Mouse (Mus musculus): Measurements from ENCODE around the gene Uchl5. TPM values are rescaled to one million over a fixed set of nuclear protein-coding genes. Genes with fewer than 3 reads are reported as not detected.

Gene Uchl5
- polyA plus RNA-seq, 1 experiment from 2014 or later, result 81.0 TPM

DNA sequence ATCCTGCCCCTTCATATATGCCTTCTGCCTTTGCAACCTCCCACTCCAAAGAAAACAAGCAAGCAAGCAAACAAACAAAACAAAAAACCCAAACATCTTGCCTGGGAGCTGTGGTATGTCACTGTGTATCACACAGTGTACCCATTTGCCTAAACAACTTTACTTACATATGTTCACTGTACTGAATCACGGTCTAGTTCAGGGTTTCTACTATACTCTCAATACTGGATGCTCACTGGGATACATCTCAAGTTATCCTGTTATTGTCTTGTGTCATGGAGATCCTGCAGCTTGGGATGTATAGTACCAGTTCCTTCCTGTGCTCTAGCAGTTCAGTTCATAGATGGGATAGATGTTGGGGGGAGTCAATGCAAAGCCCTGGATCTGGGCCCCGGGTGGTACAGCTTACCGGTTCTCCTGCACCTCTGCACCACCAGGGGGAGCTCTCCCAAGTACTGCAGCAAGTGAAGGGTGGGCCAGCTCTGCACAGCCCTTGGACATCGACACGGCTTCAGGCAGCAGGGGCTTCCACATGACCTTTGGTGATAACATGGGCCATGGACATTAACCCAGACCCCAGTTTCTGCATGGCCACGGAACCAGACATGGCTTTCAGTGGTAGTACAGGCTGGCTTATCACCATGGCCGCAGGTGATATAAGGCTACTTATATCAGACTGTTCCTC, 36.7 kb downstream of the Uchl5 start:
- H3K4me3 ChIP-seq, result no peak overlapping the region
- no peaks in the 10 kb centered on the region for H3K36me3 ChIP-seq
- ATAC-seq (ENCODE audit: insufficient number of reproducible peaks, insufficient read depth, low FRiP score, low TSS enrichment), result peak; percentile 84
- WGBS, result 42% methylated on average over 7 of the region's 7 CpGs
- no peak overlapping the region for H3K4me2 ChIP-seq (replicated peaks)
- no peak overlapping the region for H3K27ac ChIP-seq
- H3K27me3 ChIP-seq, result no peaks in the 10 kb centered on the region
- H3K4me1 ChIP-seq, result no peaks in the 10 kb centered on the region
- no peaks in the 10 kb centered on the region for H3K9me3 ChIP-seq
- no peak overlapping the region for H3K9ac ChIP-seq

DNA sequence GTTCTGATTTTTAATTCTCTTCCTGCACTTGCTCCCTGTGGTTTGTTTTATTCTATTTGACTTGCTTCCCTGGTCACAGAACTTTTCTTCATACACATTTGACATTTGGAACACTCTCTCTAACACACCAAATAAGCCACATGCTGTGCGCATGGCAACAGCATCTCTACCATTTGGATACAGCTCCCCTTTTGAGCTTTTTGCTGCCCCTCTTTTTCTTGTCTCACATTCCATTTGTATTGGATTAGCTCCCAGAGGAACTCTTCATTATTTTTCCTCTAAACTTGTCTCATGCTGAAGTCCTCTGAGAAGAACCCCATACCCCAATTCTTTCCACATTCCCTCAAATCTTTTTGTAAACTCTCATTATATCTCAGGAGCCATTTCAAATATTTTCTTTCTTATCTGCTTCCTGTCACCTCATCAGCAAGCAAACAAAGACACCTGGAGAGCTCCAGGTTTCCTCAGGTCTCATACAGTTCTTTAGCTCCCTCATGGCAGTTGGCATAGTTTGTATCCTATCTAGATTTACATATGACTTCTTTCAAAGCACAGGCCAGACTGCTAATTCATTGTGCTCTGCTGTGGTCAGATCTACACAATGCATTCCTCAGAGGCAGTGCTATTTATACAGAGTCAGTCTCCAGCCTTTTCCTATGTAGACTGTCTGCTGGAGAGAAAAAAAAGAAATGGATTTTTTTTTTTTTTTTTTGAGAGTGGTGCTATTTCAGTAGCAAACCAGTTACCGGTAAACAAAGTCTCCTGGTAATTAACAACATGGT, 43.2 kb downstream of the Uchl5 start:
- 83% methylated on average over 2 of the region's 2 CpGs for WGBS
- no peak overlapping the region for H3K27ac ChIP-seq
- no peak overlapping the region for H3K4me2 ChIP-seq (replicated peaks)
- no peaks in the 10 kb centered on the region for H3K9me3 ChIP-seq
- ATAC-seq (ENCODE audit: insufficient number of reproducible peaks, insufficient read depth, low FRiP score, low TSS enrichment), result no peak
- no peaks in the 10 kb centered on the region for H3K36me3 ChIP-seq
- H3K4me3 ChIP-seq, result no peak overlapping the region
- H3K4me1 ChIP-seq, result no peaks in the 10 kb centered on the region
- H3K27me3 ChIP-seq, result no peaks in the 10 kb centered on the region
- no peak overlapping the region for H3K9ac ChIP-seq

DNA sequence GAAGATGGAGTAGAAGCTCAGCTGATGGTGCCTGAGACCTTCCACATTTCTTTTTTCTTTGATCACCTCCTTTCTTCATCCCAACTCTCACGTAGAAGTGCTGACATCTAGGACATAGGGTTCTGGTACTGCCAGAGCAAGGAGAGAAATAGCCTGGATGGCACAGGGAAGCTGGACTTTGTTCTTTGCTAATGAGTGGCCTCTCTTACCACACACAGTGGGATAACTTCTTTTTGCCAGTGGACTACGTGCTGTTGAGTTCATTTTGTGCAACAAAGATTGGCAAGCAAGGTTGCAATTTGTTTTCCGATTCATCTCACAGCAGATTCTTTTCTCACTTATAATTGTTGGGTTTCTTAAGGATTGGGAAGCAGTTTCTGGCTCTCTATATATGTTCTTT, 45.6 kb downstream of the Uchl5 start:
- ATAC-seq (ENCODE audit: insufficient number of reproducible peaks, insufficient read depth, low FRiP score, low TSS enrichment), result no peak
- WGBS, result 87% methylated on average over 3 of the region's 3 CpGs
- no peak overlapping the region for H3K4me3 ChIP-seq
- H3K27ac ChIP-seq, result no peak overlapping the region
- H3K9ac ChIP-seq, result no peak overlapping the region
- no peak overlapping the region for H3K4me2 ChIP-seq (replicated peaks)
- no peaks in the 10 kb centered on the region for H3K36me3 ChIP-seq
- H3K27me3 ChIP-seq, result no peaks in the 10 kb centered on the region
- no peaks in the 10 kb centered on the region for H3K9me3 ChIP-seq
- no peaks in the 10 kb centered on the region for H3K4me1 ChIP-seq

DNA sequence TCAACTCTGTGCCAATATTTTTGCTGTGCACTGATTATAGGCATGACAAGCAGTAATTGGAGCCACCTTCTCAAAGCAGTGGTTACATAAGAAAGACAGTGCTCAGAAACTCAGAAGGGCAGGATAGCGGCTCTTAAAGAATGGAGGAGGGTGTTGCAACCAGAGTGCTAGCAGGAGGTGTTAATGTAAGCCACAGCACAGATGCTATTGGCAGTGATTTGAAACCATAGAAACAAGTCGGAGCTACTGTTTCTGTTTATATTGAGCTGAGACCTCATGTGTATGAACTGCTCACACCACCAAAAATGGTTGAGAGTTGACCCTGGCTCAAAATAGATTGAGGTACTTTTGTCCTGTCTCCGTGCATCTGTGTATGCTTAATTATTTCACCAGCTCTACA, 53.6 kb downstream of the Uchl5 start:
- H3K9me3 ChIP-seq, result no peaks in the 10 kb centered on the region
- H3K27me3 ChIP-seq, result no peaks in the 10 kb centered on the region
- 67% methylated on average over 3 of the region's 3 CpGs for WGBS
- H3K4me1 ChIP-seq, result no peaks in the 10 kb centered on the region
- no peak for ATAC-seq (ENCODE audit: insufficient number of reproducible peaks, insufficient read depth, low FRiP score, low TSS enrichment)
- H3K9ac ChIP-seq, result no peak overlapping the region
- no peak overlapping the region for H3K27ac ChIP-seq
- no peaks in the 10 kb centered on the region for H3K36me3 ChIP-seq
- H3K4me2 ChIP-seq (replicated peaks), result no peak overlapping the region
- H3K4me3 ChIP-seq, result no peak overlapping the region

DNA sequence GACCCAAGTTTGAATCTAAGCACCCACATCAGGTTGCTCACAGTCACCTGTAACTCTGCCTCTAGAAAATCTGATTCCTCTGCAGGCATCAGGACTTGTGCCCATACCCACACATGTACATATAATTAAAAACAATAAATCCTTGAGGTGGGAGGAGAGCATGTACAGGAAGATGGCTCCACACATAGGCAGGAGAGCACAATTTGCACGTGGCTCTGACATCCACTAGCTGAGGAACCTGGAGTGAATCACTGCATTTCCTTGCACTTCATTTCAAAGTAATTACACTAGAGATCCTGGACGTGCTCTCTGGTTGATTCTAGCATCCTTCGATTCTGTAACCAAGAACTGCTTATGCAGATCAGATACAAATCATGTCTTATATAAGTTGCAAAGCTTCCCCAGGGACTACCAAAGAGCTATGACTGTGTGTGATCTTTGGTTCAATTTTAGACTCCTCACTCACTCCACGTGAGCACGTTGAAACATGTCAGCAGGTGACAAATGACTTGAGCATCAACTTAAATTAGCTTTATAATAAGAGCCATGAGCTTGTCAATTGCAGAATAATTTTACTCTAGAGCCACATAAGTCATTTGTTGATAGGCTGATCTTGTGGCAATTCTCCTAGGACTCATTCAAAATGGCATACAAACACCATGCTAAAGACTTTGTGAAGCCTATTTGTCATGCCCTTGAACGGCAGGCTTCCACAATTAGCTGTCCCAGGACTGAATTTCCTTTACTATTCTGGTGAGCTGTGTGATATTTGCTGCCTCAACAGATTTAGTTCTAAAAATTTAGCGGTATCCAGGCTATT, 59.5 kb downstream of the Uchl5 start:
- WGBS, result 57% methylated on average over 7 of the region's 7 CpGs

DNA sequence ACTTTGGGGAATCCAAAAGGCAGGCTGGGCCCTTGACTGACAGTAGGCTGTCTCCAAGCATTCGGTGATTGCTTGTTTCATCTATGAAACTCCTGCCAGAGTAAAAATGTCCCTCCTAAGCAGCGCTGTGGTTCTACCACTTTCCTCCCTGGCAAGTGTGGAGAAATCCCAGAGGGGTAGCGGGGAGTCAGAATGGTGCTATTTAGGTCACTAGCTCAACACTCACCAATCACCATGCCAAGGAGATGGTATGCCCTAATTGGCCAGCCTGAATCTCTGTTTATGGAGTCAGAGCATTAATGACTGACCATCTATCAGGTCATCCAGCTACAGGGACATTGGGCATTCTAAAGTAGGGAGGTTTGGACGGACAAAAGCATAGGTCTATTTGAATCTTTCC, 60.6 kb downstream of the Uchl5 start:
- H3K4me2 ChIP-seq (replicated peaks), result no peak overlapping the region
- no peaks in the 10 kb centered on the region for H3K4me1 ChIP-seq
- H3K9me3 ChIP-seq, result no peaks in the 10 kb centered on the region
- WGBS, result 91% methylated on average over 4 of the region's 4 CpGs
- H3K9ac ChIP-seq, result no peak overlapping the region
- H3K36me3 ChIP-seq, result no peaks in the 10 kb centered on the region
- no peak overlapping the region for H3K27ac ChIP-seq
- no peak for ATAC-seq (ENCODE audit: insufficient number of reproducible peaks, insufficient read depth, low FRiP score, low TSS enrichment)
- H3K27me3 ChIP-seq, result no peaks in the 10 kb centered on the region
- no peak overlapping the region for H3K4me3 ChIP-seq

More for the DNA sequence above, 59.5 kb downstream of the Uchl5 start:
- no peaks in the 10 kb centered on the region for H3K36me3 ChIP-seq
- H3K4me3 ChIP-seq, result no peak overlapping the region
- no peaks in the 10 kb centered on the region for H3K4me1 ChIP-seq
- ATAC-seq (ENCODE audit: insufficient number of reproducible peaks, insufficient read depth, low FRiP score, low TSS enrichment), result no peak
- no peaks in the 10 kb centered on the region for H3K9me3 ChIP-seq
- no peaks in the 10 kb centered on the region for H3K27me3 ChIP-seq
- no peak overlapping the region for H3K27ac ChIP-seq
- H3K4me2 ChIP-seq (replicated peaks), result no peak overlapping the region
- H3K9ac ChIP-seq, result no peak overlapping the region

DNA sequence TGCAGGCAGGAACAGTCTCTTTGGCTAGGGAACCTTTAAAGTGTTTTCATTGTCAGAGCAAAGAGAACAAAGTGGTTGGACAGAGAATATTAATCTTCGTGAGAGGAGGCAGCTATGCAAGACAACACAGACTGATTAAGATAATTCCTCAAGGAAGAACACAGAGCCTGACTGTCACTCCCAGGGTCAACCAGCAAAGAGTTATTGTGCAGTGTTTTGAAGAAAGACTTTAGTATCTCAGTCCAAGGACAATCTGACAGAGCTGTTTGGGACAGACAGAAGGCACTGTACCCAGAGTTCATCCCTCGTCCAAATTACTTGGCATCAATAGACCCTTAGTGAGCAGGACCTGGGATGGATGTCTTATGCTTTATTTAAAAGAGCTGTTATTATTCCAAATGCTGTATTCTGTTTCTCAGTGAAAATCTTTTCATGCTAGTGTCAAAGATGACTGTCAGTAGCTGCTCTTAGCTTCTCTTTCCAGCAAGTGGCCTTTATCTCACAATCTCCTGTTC, 61.9 kb downstream of the Uchl5 start:
- no peak overlapping the region for H3K4me2 ChIP-seq (replicated peaks)
- no peak overlapping the region for H3K4me3 ChIP-seq
- H3K9me3 ChIP-seq, result no peaks in the 10 kb centered on the region
- H3K36me3 ChIP-seq, result no peaks in the 10 kb centered on the region
- WGBS, result 70% methylated on average over 2 of the region's 2 CpGs
- ATAC-seq (ENCODE audit: insufficient number of reproducible peaks, insufficient read depth, low FRiP score, low TSS enrichment), result no peak
- H3K4me1 ChIP-seq, result no peaks in the 10 kb centered on the region
- H3K9ac ChIP-seq, result no peak overlapping the region
- H3K27me3 ChIP-seq, result no peaks in the 10 kb centered on the region
- no peak overlapping the region for H3K27ac ChIP-seq

DNA sequence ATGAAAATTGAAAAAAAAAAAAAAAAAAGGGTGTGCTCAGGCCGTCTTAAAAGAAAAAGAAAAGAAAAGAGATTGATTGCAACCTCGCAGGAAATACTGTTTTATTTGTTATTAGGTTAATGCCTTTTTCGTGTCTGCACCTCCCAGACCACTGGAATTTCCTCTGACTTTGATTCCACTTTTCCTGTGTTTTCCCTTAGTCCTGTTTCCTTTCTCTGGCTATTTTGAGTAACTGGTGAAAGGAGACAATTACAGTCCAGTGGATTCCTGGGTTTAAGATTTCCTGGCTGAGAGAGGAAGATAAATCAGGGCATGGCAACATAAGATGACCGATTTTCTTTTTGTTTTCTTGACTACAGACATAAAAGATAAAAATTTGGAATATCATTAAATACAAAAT, 75.3 kb downstream of the Uchl5 start:
- H3K36me3 ChIP-seq, result no peaks in the 10 kb centered on the region
- no peaks in the 10 kb centered on the region for H3K27me3 ChIP-seq
- H3K9ac ChIP-seq, result no peak overlapping the region
- H3K27ac ChIP-seq, result no peak overlapping the region
- H3K4me2 ChIP-seq (replicated peaks), result no peak overlapping the region
- H3K4me1 ChIP-seq, result no peaks in the 10 kb centered on the region
- ATAC-seq (ENCODE audit: insufficient number of reproducible peaks, insufficient read depth, low FRiP score, low TSS enrichment), result no peak
- 30% methylated on average over 4 of the region's 4 CpGs for WGBS
- H3K4me3 ChIP-seq, result no peak overlapping the region
- H3K9me3 ChIP-seq, result no peaks in the 10 kb centered on the region

DNA sequence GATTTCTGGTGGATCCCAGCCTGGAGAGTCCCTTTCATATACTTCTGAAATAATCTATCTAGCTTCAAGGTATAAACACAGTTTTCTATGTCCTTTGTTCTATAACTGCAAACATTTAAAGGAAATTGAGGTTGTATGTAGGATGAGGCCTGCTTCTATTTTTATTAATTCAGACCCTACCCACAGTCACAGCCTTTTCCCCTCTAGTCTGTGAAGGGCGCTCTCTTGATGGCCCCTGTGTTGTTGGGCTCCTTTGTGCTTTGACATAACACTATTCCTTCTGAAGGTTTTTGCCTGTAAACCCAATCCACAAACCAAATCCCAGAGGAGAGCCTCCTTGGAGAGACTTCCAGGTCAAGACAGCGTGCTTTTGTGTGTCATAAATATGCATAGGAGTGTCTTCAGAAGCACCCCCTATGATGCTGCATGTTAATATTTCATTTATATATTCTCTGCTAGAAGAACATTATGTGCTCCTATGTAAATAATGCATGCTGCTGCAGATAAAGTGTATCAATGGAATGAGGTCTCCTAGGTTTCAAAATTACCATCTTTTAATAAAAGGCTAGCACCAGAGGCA, 75.8 kb downstream of the Uchl5 start:
- no peaks in the 10 kb centered on the region for H3K36me3 ChIP-seq
- no peak for ATAC-seq (ENCODE audit: insufficient number of reproducible peaks, insufficient read depth, low FRiP score, low TSS enrichment)
- H3K27me3 ChIP-seq, result no peaks in the 10 kb centered on the region
- H3K4me3 ChIP-seq, result no peak overlapping the region
- no peak overlapping the region for H3K27ac ChIP-seq
- no peaks in the 10 kb centered on the region for H3K9me3 ChIP-seq
- H3K9ac ChIP-seq, result no peak overlapping the region
- WGBS, result 67% methylated on average over 2 of the region's 2 CpGs
- H3K4me2 ChIP-seq (replicated peaks), result no peak overlapping the region
- no peaks in the 10 kb centered on the region for H3K4me1 ChIP-seq

DNA sequence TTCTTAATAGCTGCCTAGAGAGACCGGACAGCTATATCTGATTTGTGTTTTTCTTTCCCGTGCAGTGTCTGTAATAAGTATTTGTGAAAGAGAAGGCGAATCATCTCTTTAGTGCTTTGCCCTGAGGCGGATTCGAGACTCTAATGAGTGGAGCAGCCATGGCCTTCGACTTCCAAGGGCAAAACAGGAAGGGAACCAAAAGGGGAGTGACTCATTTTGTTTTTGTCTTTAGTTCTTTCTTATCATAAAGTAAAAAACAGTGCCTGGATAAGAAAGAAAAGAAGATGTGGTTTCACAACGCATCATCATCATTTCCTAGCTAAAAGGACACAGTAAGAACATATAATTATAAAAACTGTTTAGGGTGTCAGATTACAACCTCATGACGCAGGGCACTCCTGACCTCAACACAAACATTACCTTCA, 76.6 kb downstream of the Uchl5 start:
- 39% methylated on average over 8 of the region's 8 CpGs for WGBS

DNA sequence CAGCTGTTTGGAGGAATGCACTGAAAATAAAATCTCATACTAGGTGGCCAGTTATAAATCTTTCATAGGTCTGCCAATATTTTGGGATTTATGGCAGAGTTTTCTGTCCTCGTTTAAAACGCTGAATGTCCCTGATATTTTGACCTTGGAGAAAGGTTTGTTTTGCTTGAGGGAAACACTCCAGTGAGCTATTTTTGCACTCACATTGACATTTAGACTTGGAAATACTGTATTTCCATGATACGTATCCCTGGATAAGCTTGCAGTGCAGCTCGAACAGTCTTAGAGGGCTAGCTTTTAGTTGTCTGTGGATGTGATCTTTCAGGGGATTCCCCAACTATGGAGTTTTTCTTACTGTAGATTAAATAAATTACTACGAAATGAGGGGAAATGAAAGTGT, 78.6 kb downstream of the Uchl5 start:
- Histone ChIP-seq H3K27me3 (no peaks in the 10 kb centered on the region), H3K27ac (no peak overlapping the region), H3K9ac (no peak overlapping the region), H3K4me2 (replicated peaks) (no peak overlapping the region), H3K4me1 (0 out of 2 replicates have a peak, but pooled peaks cover 2% of the 10 kb centered on the region), H3K9me3 (no peaks in the 10 kb centered on the region), H3K36me3 (no peaks in the 10 kb centered on the region), H3K4me3 (no peak overlapping the region)
- WGBS, result 84% methylated on average over 5 of the region's 5 CpGs
- no peak for ATAC-seq (ENCODE audit: insufficient number of reproducible peaks, insufficient read depth, low FRiP score, low TSS enrichment)

More for the DNA sequence above, 76.6 kb downstream of the Uchl5 start:
- Histone ChIP-seq H3K9ac (no peak overlapping the region), H3K27ac (no peak overlapping the region), H3K27me3 (no peaks in the 10 kb centered on the region), H3K4me1 (no peaks in the 10 kb centered on the region), H3K9me3 (no peaks in the 10 kb centered on the region), H3K4me2 (replicated peaks) (no peak overlapping the region), H3K4me3 (no peak overlapping the region), H3K36me3 (no peaks in the 10 kb centered on the region)
- no peak for ATAC-seq (ENCODE audit: insufficient number of reproducible peaks, insufficient read depth, low FRiP score, low TSS enrichment)

All from embryonic facial prominence, embryonic 12.5 days (tissue).